Mouse (Mus musculus): ENCODE measurements at regions not wholly inside any gene's neighbourhood (a gene's known extent, or its start where the extent isn't known, plus 50 kb on each side); places are given as distances from the start of the nearest gene placed in this dataset.
A peak's percentile ranks its signal among the peaks of the same experiment; 100 is the strongest.

GRCm38 (mm10) chr4:131567241-131567640, 270.8 kb downstream of the Ptpru start:
- Histone ChIP-seq H3K27ac (ENCODE audit: insufficient read depth, low read depth) (no peak overlapping the region), H3K4me2 (ENCODE audit: insufficient read depth, low read depth, poor library complexity, severe bottlenecking) (no peak overlapping the region), H3K27me3 (replicated peaks) (peaks cover 88% of the 10 kb centered on the region), H3K9me3 (replicated peaks; ENCODE audit: low read length) (no peaks in the 10 kb centered on the region), H3K4me3 (replicated peaks in 1 of 3; ENCODE audit: low read depth in 2 of 3, low read length in 2 of 3, poor library complexity in 1 of 3) (no peak overlapping the region), H3K36me3 (replicated peaks in 1 of 2; ENCODE audit: control insufficient read depth in 1 of 2, insufficient read depth in 1 of 2, low read length in 1 of 2) (no peaks in the 10 kb centered on the region), H3K4me1 (ENCODE audit: control insufficient read depth in 1 of 2, insufficient read depth in 2 of 2) (no peaks in the 10 kb centered on the region; a peak in 1 of 4 replicates), H3K9ac (ENCODE audit: insufficient read depth, low read depth) (no peak overlapping the region), H3K79me2 (replicated peaks; ENCODE audit: control insufficient read depth, extremely low read depth, insufficient read depth, poor library complexity, severe bottlenecking) (no peaks in the 10 kb centered on the region)
- dilution Hi-C loops (cut with MboI; ENCODE audit: extremely low pct_ligation_motif_present, extremely low pct_unique_long_range_greater_than_20kb, low sequenced_read_pairs), result no loop called here
- in situ Hi-C loops (cut with MboI; ENCODE audit: low pct_ligation_motif_present, low pct_unique_long_range_greater_than_20kb, low sequenced_read_pairs), result no loop called here
- TF ChIP-seq UBTF (IDR thresholded peaks at IDR 0.05; ENCODE audit: low read depth, low read length) (no peak), TCF12 (IDR thresholded peaks at IDR 0.05; ENCODE audit: low read depth, low read length) (no peak), CTCF (conservative IDR thresholded peaks at IDR 0.05 in 1 of 2, IDR thresholded peaks at IDR 0.05 in 1 of 2; ENCODE audit: low read depth in 2 of 2, low read length in 2 of 2) (no peak), POLR2A (IDR thresholded peaks at IDR 0.05; ENCODE audit: low read depth, low read length) (no peak), RCOR1 (conservative IDR thresholded peaks at IDR 0.05; ENCODE audit: low read depth, low read length) (no peak), ZNF384 (IDR thresholded peaks at IDR 0.05; ENCODE audit: low read depth, low read length) (no peak), TBP (conservative IDR thresholded peaks at IDR 0.05; ENCODE audit: low read depth, low read length) (no peak), MAFK (IDR thresholded peaks at IDR 0.05; ENCODE audit: insufficient replicate concordance, low read length) (no peak), ZMIZ1 (IDR thresholded peaks at IDR 0.05; ENCODE audit: low read depth, low read length) (no peak), JUN (IDR thresholded peaks at IDR 0.05; ENCODE audit: insufficient read depth, low read depth, low read length) (no peak), CHD1 (IDR thresholded peaks at IDR 0.05; ENCODE audit: low read depth, low read length) (no peak), POLR2AphosphoS2 (IDR thresholded peaks at IDR 0.05; ENCODE audit: low read depth, low read length) (no peak), E2F4 (IDR thresholded peaks at IDR 0.05; ENCODE audit: insufficient replicate concordance, low read depth, low read length) (no peak), RAD21 (IDR thresholded peaks at IDR 0.05; ENCODE audit: low read depth, low read length) (no peak), MYC (IDR thresholded peaks at IDR 0.05; ENCODE audit: low read depth, low read length) (no peak), EP300 (IDR thresholded peaks at IDR 0.05; ENCODE audit: low read length) (no peak), KAT2A (IDR thresholded peaks at IDR 0.05; ENCODE audit: insufficient replicate concordance, low read length) (no peak), MAZ (IDR thresholded peaks at IDR 0.05; ENCODE audit: low read depth, low read length) (no peak), USF2 (conservative IDR thresholded peaks at IDR 0.05; ENCODE audit: low read depth, low read length) (no peak), MAX (IDR thresholded peaks at IDR 0.05; ENCODE audit: low read length) (no peak)
- no peak for DNase-seq (ENCODE audit: extremely low read depth)

- H3K36me3 ChIP-seq (replicated peaks in 1 of 2; ENCODE audit: control insufficient read depth in 1 of 2, insufficient read depth in 1 of 2, low read length in 1 of 2), result no peaks in the 10 kb centered on the region
- peaks cover 81% of the 10 kb centered on the region for H3K27me3 ChIP-seq (replicated peaks)
- H3K4me3 ChIP-seq (replicated peaks in 1 of 3; ENCODE audit: low read depth in 2 of 3, low read length in 2 of 3, poor library complexity in 1 of 3), result no peak overlapping the region
- no peaks in the 10 kb centered on the region for H3K9me3 ChIP-seq (replicated peaks; ENCODE audit: low read length)
- no peak overlapping the region for H3K27ac ChIP-seq (ENCODE audit: insufficient read depth, low read depth)
- H3K4me2 ChIP-seq (ENCODE audit: insufficient read depth, low read depth, poor library complexity, severe bottlenecking), result no peak overlapping the region
- no peak overlapping the region for H3K9ac ChIP-seq (ENCODE audit: insufficient read depth, low read depth)
- DNase-seq (ENCODE audit: extremely low read depth), result no peak
- TF ChIP-seq MAFK (IDR thresholded peaks at IDR 0.05; ENCODE audit: insufficient replicate concordance, low read length) (0 out of 2 replicates have a peak, but pooled peaks have one; percentile 46), CHD1 (IDR thresholded peaks at IDR 0.05; ENCODE audit: low read depth, low read length) (no peak)
- in situ Hi-C loops (cut with MboI; ENCODE audit: low pct_ligation_motif_present, low pct_unique_long_range_greater_than_20kb, low sequenced_read_pairs), result no loop called here
- no peaks in the 10 kb centered on the region for H3K79me2 ChIP-seq (replicated peaks; ENCODE audit: control insufficient read depth, extremely low read depth, insufficient read depth, poor library complexity, severe bottlenecking)
- H3K4me1 ChIP-seq (ENCODE audit: control insufficient read depth in 1 of 2, insufficient read depth in 2 of 2), result no peaks in the 10 kb centered on the region; a peak in 1 of 4 replicates
- dilution Hi-C loops (cut with MboI; ENCODE audit: extremely low pct_ligation_motif_present, extremely low pct_unique_long_range_greater_than_20kb, low sequenced_read_pairs), result no loop called here
These were observed 268.9 kb downstream of the Ptpru start for GRCm38 (mm10) chr4:131569156-131569555.

All from CH12.LX (cell line).